Mouse (Mus musculus): ENCODE data around the gene Mymx.
"Not testable (repeated sequence)": the region's sequence is repeated elsewhere in the genome, so short reads cannot be mapped to it uniquely, and the experiment has no call there.

The Mymx gene

DNA sequence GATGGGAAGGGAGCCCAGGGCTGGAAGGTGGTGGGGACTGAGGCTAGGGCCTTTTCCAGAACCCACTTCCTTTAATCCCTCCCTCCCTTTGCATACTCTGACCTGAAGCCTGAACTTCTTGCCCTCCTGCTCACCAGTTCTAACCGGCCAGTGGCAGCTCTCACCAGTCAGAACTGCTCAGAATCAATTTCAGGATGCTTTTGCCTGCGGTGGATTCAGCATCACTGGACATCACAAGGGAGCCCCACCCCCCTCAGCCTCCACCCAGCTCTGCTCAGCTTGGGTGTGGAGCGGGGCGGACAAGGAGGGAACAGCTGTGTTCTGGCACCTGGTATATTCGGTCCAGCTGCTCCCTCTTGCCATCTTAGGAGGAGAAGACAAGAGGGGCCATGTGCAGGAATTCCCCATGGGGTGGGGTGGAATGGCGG, at the start of gene Mymx:
Gene Mymx (minus strand): TSS at position 226 of the 428 bp plus-strand sequence.
- DNase-seq = no peak

DNA sequence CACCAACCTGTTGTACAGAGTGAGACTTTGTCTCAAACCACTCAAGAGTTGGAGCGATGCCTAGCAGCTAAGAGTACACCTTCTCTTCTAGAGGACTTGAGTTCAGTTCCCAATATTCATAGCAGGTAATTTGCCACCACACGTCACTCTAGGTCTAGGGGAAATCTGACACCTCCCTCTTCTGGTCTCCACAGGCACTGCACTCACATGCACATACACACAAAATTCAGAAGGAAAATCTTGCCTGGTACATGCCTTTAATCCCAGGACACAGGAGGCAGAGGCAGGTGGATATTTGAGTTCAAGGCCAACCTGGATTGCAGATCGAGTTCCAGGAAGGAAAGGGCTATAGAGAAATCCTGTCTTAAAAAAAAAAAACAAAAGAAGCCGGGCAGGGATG, 42.3 kb upstream of the Mymx start:
- DNase-seq = no peak

DNA sequence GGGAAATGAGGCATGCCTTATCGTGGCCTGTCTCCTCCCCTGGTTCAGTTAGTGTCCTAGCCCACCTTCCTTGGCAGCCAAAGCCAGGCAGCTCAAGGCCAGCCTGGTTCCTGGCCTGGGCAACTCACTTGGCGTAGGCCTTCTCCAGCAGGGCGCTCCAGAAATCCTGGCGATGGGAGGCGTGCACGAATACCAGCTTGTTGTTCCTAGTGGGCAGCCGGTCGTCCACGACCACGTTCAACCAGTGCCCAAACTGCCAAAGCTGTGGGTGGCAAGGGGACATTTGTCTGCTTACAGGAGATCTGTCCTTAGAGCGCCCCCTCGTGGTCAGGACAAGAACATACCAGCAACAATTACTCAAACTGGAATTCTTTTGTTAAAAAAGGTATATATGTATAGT, 40.8 kb upstream of the Mymx start:
- DNase-seq = peak; percentile 77

DNA sequence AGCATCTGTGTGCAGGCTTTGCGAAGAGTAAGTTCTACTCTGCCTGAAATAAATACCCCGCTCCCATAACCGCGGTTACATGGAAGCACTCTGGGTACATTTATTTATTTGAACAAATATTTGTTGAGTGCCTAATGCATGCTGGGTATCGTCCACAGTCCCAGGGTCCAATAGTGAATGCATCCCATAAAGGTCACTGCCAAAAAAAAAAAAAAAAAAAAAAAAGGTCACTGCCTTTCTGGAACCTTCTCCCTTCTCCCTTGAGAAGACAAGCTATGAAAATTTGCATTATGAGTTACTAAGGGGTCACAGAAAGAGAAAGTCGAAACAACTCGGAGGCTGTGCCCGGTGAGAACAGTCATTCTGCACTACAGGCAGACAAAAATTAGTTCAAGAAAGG, 40.1 kb upstream of the Mymx start:
- DNase-seq = no peak

DNA sequence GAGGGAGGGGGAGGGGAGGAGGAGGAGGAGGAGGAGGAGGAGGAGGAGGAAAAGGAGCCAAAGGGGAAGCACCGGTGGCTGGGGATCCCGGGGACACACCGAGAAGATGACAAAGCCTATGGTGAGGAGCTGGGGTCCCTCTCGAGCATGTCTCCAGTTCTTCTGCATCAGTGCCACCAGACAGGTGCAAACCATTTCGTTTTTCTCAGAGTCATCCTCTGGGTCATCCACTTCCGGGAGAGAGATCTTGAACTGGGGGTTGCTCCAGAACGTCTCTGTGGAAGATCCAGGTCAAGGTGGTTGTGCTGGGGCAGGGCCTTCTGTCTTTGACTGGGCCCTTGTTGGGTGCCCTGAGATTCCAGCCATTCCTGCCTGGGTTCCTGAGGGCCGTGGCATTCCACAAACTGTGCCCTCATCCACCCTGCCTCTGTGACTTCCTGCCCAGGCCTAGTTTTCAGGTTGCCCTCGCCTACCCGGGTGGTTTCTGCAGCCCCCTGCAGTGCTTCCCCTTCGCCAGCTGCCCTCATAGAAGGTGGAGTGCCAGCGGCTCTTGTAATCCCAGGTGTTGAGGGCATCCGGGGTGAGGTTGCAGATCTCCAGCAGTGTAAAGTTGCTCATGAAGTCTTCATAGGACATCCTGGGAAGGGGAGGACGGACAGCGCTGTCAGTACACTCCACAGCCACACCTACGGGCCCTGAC, 36.8 kb upstream of the Mymx start:
- no peak for DNase-seq

DNA sequence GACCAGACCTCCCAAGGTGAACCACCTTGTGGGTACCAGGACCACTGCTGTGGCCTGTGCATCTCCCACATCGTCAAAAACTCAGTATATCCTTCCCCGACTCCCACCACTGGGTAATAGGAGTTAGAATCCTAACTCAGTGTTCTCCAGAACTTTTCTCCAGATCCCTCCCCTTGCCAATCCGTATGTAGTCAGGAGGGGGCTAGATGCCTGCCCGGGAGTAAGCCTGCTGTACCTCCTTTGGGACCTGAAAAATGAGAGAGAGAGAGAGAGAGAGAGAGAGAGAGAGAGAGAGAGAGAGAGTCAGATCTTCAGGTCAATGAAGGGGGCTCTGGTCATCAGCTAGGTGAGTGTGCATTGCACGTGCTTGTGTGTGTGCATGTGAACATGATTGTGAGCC, 32.1 kb upstream of the Mymx start:
- DNase-seq = no peak

DNA sequence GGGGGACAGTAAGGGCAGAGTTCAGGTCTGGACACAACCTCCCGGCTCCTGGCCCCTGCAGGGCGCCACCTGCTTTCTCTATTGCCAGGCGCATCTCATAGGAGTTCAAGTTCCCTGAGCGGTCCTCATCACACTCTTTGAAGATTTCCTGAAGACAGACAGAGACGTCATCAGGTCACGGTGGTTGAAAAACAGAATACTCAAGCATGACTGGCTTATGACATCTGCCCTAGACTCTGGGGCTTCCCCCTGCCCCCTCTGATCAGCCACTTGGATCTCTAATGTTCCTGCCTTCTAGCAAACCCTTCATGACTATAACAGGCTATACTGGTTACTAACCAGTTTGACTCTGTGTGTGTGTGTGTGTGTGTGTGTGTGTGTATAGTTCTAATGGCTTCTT, 30.0 kb upstream of the Mymx start:
- DNase-seq = no peak

DNA sequence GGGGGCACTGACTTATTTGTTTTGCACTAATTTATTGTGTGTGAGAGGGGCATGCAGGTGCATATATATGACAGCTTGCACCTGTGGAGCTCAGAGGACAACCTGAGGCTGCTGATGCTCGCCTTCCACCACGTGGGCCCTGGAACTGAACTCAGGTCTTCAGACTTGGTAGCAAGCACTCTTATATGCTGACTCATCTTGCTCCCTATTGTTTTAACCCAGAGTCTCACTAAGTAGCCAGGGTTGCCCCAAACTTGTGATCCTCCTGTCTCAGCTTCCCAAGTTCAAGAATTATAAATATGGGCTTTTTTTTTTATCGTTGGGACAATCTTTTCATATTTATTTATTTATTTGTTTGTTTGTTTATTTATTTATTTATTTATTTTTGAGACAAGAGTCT, 29.1 kb upstream of the Mymx start:
- peak; percentile 41 for DNase-seq

DNA sequence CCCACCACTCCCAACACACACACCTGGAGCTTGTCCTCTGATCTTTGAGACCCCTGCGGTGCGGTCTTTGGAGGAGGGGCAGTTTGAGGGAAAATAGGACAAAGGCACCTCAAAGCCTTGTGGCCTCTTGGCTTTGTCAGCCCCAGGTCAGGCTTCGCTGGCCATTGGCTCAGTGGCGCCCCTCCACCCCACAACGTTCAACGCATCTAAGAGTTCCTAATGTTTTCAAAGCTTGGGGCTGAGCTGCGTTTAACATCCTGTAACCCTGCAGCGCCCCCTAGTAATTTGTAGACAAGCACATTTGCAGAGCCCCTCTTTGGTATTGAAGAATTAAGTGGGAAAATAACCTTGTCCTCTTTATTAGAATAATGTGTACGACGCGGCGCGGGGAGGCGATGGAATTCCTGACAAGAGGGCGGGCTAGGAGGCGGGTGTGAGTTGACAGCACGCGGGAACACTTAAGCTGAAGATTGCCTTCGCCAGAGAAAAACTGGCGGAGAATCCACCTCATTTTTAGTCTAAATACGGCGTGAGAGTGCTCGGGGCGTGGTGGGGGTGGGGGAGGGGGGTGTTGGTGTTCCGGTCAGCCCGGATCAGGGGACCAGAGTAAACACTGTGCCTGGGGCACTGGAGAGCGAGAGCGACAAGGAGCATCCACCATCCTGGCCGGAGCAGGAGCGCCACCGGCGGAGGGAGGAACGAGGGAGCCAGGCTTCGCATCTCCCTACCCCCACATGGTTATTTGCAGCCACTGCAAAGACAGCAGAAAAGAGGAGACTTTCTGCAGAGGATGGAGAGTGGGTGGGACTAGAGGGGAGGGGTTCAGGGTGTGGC, 28.2 kb upstream of the Mymx start:
- DNase-seq = peak; percentile 82

DNA sequence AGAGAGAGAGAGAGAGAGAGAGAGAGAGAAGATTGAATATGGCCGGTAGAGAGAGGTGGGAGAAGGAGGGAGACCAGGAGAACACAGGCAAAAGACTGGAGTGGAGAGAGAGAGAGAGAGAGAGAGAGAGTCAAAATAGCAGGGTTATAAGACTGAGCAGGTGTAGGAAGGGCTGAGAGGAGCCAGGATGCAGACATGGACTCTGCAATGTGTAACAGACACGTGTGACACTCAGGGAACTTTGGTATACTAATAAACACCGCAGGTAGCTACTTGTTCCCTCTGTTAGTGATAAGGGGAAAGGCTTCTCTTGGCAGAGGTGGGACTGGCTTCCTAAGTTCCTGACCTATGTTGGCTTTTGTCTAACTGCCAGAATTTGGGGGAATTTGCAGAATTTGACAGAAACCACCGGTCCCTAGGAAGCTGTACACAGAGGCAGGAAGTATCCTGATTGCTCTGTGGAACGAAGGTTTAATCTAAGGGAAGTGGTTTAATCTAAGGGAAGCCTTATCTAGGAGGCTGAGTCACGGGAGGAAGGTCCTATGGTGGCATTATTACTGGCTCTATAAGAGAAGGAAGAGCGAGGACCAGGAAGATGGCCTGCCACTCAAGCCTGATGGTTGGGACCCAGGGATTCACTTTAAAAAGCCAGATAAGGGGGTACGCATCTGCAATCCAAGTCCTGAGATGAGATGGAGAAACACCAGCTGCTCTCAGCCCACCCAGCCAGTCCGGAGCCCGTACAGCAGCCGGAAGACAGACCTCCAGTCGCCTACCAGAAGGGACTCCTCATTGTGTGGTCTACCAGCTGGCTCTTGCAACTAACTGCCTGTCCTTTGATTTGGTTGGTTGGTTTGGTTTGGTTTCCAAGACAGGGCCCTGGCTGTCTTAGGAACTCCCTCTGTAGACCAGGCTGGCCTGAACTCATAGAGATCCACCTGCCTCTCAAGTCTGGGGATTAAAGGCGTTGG, 27.3 kb upstream of the Mymx start:
- DNase-seq = no peak

DNA sequence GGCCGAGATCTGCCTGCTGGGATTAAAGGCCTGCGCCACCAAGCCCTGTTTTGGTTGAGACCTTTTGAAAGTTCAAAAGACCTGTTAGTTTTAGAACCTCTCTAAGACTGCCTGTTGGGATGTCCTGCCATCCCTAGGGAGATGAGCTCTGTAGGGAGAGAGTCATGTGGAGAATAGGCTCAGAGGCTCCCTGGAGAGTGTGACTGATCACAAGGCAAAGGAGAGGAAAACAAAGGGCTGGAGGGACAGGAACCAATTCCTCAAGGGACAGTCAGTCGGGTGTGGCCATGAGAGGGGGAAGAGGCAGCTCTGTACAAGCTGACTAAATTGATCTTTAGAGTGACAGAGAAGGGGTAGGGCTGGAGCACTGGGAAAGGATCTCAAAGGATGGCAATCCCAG, 26.3 kb upstream of the Mymx start:
- DNase-seq = no peak

DNA sequence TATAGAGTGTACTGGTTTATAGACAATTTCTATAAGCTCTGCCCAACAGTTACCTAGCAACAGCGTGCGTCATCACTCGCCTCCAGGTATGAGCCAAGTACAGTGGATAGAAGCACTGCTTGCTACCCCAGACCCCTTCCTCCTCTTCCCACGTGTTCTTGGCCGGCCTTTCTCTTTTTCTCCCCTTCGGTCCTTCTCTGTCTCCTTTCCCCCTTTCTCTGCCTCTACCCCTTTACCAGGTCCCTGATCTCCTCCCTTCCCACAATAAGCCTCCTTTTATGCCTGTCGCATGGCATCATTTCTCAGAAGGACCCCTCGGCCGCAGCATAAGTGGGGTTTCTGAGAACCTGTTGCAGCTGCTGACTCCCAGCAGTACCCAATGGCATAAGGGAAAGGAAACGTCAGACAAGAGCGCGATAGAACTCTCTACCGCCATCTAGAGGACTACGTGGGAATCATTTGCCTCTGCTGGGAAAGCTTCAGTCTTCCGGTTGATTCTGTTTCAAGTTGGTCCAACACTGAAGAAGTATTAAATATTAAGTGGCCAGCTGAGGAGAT, 24.8 kb upstream of the Mymx start:
- peak; percentile 65 for DNase-seq

DNA sequence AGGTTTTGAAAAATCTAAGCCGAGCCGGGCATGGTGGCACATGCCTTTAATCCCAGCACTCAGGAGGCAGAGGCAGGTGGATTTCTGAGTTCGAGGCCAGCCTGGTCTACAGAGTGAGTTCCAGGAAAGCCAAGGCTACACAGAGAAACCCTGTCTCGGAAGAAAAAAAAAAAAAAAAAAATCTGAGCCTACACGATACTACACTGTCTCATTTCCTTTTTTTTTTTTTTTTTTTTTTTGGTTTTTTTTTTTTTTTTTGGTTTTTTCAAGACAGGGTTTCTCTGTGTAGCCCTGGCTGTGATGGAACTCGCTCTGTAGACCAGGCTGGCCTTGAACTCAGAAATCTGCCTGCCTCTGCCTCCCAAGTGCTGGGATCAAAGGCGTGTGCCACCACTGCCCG, 21.5 kb upstream of the Mymx start:
- not testable (repeated sequence) for DNase-seq

DNA sequence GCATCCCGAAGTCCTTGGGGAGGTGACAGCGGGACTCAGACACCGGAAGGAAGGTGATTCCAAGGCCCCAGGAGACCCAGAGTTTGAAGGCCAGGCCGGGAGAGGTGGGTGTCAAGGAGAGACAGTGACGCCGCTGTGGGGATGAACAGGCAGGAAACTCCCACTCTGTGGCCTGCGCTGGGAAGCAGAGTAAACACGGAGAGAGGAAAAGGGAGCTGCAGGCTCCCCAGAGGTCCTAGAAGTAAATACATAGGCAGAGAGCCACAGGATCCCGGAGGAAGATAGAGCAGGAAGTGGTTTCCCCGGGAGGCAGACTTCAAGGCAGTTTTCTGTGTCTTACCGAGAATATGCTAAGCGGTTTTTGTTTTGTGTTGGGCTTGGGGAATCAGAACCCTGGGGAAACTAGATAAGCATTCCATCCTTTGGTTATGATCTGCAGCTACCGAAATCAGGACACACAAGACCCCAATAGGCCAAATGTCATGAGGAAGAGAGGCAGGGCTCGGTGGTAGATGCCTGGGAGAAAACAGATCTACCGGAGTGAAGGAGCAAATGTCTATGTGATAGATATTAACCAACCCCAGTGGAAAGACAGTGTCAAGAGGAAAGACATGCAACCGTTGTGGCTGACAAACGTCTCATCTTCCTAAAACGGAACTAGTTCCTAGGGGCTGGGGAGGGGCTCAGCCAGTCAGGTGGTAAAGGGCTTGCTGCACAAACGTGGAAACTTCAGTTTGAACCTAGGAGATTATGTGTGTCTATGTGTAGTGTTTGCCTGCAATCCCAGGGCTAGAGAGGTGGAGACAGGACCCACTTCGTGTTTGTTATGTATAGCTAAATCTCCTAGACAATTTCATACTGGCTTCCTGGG, 17.7 kb upstream of the Mymx start:
- no peak for DNase-seq

DNA sequence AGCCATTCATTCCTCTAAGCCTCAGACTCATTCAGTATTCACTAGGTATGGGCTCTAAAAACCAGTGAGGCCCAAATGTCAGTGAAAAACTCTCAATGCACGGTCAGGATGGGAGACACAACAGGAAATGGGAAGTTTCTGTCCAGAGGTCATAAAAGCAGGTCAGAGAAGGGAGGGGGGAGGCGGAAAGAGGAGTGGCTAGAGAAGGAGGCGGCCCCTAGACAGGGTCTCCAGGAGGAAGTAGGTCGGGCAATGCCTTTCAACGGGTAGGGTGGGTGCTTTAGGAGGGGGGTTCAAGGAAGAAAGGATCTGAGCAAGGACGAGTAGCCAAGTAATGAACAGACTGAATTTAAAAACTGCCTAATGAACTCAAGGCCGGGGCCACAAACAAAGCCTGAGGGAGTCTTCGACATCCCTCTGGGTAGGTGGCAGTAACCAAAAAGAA, 17.1 kb upstream of the Mymx start:
- DNase-seq = no peak

DNA sequence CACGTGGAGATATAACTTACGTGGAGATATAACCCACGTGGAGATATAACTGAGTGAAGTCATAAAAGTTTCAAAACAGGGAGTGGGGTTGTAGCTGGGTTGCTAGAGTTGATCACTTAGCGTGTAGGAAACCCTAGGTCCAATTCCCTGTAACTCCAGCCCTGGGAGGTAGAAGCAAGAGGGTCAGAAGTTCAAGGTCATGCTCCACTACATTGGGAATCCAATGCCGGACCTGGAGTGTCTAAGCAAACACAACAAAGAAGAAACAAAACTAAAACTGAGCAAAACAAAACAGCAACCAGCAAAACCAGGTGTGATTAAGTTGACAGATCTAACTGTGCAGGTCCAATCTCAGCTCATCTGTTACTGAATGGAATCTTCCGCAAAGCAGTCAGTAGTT, 15.8 kb upstream of the Mymx start:
- DNase-seq = no peak

DNA sequence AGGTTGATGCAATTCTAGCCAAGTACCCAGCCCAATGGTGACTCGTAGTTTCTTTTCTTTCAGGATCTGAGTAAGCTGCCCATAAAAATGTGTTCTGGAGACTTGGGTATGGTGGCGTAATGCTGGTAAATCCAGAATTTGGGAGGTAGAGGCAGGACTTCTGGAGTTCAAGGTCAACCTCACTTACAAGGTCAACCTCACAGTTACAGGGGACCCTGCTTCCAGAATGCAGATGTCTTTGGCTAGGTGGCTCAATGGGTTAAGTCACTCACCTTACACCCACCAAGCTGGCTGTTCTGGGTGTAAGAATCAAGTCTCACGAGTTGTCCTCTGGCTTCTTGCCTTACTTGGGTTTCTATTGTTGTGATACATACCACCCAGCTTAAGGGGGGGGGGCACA, 14.8 kb upstream of the Mymx start:
- DNase-seq = no peak

DNA sequence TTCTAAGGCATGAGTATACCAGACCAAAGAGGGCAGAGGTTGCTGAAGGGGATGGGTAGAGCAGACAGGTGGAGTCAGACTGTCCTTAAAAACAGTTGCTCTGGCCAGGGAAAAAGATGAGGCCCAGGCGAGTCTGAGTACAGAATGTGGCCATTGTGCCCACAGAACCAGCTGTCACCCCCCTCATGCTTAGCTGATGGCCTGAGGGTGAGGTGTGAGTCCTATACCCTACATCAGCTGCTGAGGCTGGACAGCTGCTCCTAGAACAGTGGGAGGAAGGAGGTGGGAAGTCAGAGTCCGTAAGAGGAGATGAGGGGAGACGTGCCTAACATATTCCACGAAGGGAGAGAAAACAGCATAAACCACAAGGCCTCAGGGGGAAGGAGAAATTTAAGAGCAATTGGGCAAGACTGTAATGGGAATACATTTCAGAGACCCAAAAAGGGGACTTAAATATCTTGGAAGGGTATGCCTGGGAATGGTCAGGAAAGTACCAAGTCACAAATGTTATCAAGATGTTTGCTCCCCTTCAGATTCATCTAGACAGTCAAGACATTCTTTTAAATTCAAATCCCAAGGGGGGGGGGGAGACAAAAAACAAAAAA, 14.2 kb upstream of the Mymx start:
- DNase-seq = no peak

DNA sequence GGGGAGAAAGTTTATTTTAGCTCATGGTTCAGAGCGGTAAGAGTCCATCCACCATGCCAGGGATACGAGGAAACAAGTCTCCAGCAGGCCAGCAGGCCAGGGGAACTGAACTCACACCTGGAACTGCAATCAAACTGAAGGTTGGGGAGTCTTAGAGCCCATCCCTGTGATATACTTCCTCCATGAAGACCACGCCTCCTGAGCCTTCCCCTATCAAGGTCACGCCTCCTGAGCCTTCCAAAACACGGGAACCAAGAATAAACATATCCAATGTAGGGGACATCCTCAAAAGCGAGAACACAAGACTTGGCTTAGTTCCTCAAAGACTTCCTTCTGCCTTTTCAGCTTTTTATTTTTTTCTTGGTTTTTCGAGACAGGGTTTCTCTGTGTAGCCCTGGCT, 11.0 kb upstream of the Mymx start:
- DNase-seq = no peak

DNA sequence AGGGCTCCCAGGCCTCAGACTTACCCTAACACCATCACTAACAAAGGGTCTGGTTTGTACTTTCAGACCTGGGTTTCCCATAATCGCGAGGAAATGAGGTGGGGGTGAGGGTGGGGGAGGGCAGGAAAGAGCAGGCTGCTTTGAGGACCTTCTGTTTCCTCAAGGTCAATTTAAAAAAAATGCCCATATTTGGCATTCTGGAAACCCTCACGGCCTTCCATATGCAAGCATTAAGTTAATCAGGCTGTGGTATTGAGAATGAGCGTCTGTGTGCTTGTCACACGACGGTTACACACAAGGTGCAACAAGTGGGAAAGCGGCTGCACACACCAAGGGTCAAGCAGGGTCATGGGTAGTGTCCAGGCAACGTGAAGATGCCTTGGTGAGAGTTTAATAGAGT, 10.1 kb upstream of the Mymx start:
- no peak for DNase-seq

DNA sequence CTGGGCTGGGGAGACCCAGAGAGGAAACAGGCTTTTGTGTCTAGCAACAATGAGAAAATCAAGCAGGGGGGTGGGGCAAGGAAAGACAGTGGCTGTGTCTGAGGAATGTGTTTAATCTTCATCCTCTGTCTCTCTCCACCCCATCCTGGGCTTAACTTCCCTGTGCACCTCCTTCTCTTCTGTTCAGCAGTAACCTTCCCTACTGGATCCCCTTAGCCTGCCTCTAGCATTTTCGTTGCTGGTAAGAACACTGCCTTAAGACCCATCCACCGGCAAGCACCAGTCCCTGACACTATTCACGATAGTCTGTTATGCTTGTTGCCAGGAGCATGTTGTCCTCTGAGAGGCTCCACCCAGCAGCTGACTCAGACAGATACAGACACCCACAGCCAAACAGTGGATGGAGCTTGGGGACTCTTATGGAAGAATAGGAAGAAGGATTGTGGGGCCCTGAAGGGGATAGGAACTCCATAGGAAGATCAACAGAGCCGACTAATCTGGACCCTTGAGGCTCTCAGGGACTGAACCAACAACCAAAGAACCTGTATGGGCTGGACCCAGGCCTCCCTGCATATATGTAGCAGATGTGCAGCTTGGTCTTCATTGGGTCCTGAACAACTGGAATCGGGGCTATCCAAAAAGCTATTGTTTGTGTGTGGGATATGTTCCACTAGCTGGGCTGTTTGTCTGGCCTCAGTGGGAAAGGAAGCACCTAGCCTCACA, 8.4 kb upstream of the Mymx start:
- no peak for DNase-seq

Measured in cerebellum, adult 11-12 months (tissue).